Mouse (Mus musculus) spleen, adult 2 months (tissue): ENCODE data around the gene Mrln. TPM values are rescaled to one million over a fixed set of nuclear protein-coding genes. Genes with fewer than 3 reads are reported as not detected.

ENCODE experiments used
- DNase-seq, 2 experiments: peaks; one replicate each; pipeline versions ENCODE4 v3.0.0 to v3.0.0-alpha.2; 2012 to 2021; ENCODE audit warnings: low spot score in 2 of 2, low read depth in 1 of 2
- H3K27ac ChIP-seq: fragments of 200-500 bp; 2 replicates; pipeline ENCODE4 v1.5.1; 2012; ENCODE audit warnings: low read length, inconsistent platforms; ENCODE audit not compliant: insufficient read depth
- H3K27me3 ChIP-seq: fragments of 200-500 bp; 2 replicates; pipeline ENCODE4 v1.6.1; 2012; ENCODE audit warnings: mild to moderate bottlenecking, moderate library complexity, low read length, inconsistent platforms; ENCODE audit not compliant: control insufficient read depth, insufficient read depth
- H3K36me3 ChIP-seq: fragments of 200-500 bp; 2 replicates; pipeline ENCODE4 v1.6.1; 2012; ENCODE audit warnings: mild to moderate bottlenecking, low read length, inconsistent platforms; ENCODE audit not compliant: control insufficient read depth, insufficient read depth
- H3K4me1 ChIP-seq: fragments of 200-500 bp; 2 replicates; pipeline ENCODE4 v1.6.1; 2011; ENCODE audit warnings: inconsistent platforms; ENCODE audit not compliant: control insufficient read depth, insufficient read depth, insufficient read length
- H3K4me3 ChIP-seq: fragments of 200-500 bp; 2 replicates; pipeline ENCODE4 v1.5.1; 2011; ENCODE audit warnings: mild to moderate bottlenecking, inconsistent platforms; ENCODE audit not compliant: insufficient read depth, insufficient read length; ENCODE audit errors: extremely low read depth
- CTCF ChIP-seq: fragments of 200-500 bp; IDR thresholded peaks from 2 replicates; pipeline ENCODE4 v1.5.1; 2011; ENCODE audit warnings: mild to moderate bottlenecking, inconsistent platforms; ENCODE audit not compliant: insufficient read depth, insufficient read length, insufficient replicate concordance; ENCODE audit errors: extremely low read depth
- POLR2A ChIP-seq: fragments of 200-500 bp; IDR thresholded peaks from 2 replicates; pipeline ENCODE4 v1.6.1; 2011; ENCODE audit warnings: low read depth, low read length, inconsistent platforms
- WGBS: fragments of 180-500 bp; shearing (Covaris S2); methylation state at CpG from one replicate; pipeline ENCODE4 v1.1.7; 2018; 5-methylcytosine and 5-hydroxymethylcytosine counted together
- polyA plus RNA-seq: library from polyadenylated mRNA; depleted of rRNA; stranded (reverse); fragments of >200 nt; gene quantifications from 2 replicates; pipeline ENCODE4 v1.2.3, GENCODE M21; 2012

Gene Mrln
- polyA plus RNA-seq, 1 experiment = not detected

- no peak overlapping the region for H3K27ac ChIP-seq
- TF ChIP-seq POLR2A (no peak), CTCF (no peak)
- no peaks in the 10 kb centered on the region for H3K36me3 ChIP-seq
- no peaks in the 10 kb centered on the region for H3K4me1 ChIP-seq
- WGBS = 82% methylated on average over 4 of the region's 4 CpGs
- 0 out of 2 replicates have a peak, but pooled peaks cover 1% of the 10 kb centered on the region for H3K27me3 ChIP-seq
- H3K4me3 ChIP-seq = no peak overlapping the region
- DNase-seq = no peak
Measured at GRCm38 (mm10) chr10:70250354-70250753, 45.9 kb downstream of the Mrln start.

DNA sequence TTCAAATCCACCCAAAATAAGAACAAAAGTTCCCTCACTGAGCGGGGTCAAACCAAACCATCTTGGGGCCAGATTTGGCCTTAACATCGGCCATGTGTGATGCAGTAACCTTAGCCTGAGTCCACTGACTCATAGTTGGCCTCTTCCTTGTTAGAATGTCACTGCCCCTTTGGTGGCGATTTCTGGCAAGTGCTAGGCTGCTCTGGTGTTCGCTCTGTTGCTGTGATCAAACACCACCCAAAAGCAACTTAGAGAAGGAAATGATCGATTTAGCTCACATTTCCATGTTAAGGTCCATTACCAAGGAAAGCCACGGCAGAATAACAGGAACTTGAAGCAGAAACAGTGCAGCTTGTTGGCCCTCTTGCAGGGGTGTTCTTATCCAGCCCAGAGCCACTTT is 46.3 kb downstream of the Mrln start:
- WGBS = 74% methylated on average over 6 of the region's 6 CpGs
- TF ChIP-seq POLR2A (no peak), CTCF (no peak)
- H3K27me3 ChIP-seq = no peaks in the 10 kb centered on the region
- no peak for DNase-seq
- H3K36me3 ChIP-seq = no peaks in the 10 kb centered on the region
- H3K4me3 ChIP-seq = no peak overlapping the region
- H3K4me1 ChIP-seq = no peaks in the 10 kb centered on the region
- no peak overlapping the region for H3K27ac ChIP-seq

DNA sequence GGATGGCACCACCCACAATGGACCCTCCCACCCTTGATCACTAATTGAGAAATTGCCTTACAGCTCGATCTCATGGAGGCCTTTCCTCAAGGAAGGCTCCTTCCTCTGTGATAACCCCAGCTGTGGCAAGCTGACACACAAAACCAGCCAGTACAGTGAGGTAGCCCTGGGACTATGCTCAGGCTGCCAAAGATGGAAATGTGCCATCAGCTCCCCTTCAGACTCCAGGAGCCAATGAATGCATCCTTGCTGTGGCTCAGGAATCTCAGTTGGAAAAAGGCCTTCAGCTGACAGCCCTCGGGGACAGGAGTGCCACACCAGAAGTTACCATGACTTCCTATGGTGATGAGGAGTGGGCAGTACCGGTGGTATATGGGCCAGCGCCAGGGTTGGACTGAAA is 50.2 kb downstream of the Mrln start:
- Histone ChIP-seq H3K4me1 (no peaks in the 10 kb centered on the region), H3K4me3 (no peak overlapping the region), H3K27ac (no peak overlapping the region), H3K36me3 (no peaks in the 10 kb centered on the region), H3K27me3 (no peaks in the 10 kb centered on the region)
- WGBS = 79% methylated on average over 4 of the region's 4 CpGs
- TF ChIP-seq POLR2A (no peak), CTCF (no peak)
- DNase-seq = no peak

DNA sequence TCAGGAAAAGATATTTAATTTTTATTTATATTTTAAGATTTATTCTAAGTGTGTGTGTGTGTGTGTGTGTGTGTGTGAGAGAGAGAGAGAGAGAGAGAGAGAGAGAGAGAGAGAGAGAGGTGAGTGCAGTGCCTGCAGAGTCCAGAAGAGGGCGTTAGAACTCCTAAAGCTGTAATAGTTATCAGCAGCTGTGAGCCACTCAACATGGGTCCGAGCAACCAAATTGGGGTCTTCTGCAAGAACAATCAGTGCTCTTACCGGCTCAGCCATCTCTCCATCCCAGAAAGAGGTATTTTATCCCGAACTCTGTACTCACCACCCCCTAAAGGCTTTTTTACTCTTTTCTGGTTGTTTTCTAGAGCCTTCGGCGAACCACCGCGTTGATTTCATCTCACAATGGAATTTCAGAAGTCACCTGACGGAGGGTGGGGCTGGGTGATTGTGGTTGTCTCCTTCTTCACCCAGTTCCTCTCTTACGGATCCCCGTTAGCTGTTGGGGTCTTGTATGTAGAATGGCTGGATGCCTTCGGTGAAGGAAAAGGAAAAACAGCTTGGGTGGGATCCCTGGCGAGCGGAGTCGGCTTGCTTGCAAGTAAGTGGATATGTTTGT is 51.2 kb downstream of the Mrln start:
- whole genome bisulfite sequencing = 91% methylated on average over 15 of the region's 15 CpGs

GRCm38 (mm10) chr10:70257029-70257428 is 52.6 kb downstream of the Mrln start:
- no peak overlapping the region for H3K4me3 ChIP-seq
- no peaks in the 10 kb centered on the region for H3K36me3 ChIP-seq
- H3K27me3 ChIP-seq = no peaks in the 10 kb centered on the region
- no peak for TF ChIP-seq CTCF
- no peak for TF ChIP-seq POLR2A
- WGBS = 14% methylated on average over 4 of the region's 4 CpGs
- no peak overlapping the region for H3K27ac ChIP-seq
- H3K4me1 ChIP-seq = no peaks in the 10 kb centered on the region
- DNase-seq = no peak

More for the DNA sequence above, 51.2 kb downstream of the Mrln start:
- Histone ChIP-seq H3K4me1 (no peaks in the 10 kb centered on the region), H3K27me3 (no peaks in the 10 kb centered on the region), H3K4me3 (no peak overlapping the region), H3K36me3 (no peaks in the 10 kb centered on the region), H3K27ac (no peak overlapping the region)
- DNase-seq = no peak
- TF ChIP-seq POLR2A (no peak), CTCF (no peak)

DNA sequence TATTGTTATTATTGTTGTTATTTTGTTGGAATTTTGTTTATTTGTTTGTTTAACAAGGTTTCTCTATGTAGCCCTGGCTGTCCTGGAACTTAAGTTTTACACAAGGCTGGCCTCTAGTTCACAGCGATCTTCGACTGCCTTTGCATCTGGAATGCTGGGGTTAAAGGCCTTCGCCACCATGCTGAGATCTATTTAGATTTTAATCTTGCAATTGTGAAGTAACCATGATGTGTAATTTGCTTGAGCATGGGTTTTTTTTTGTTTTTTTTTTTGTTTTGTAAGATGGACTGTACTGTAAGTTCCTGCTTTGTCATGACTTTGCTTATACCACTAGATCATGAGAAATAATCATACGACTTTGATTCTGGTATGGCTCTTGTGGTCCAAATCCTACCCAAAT is 56.4 kb downstream of the Mrln start:
- H3K4me3 ChIP-seq = no peak overlapping the region
- WGBS = 86% methylated on average over 4 of the region's 4 CpGs
- TF ChIP-seq CTCF = no peak
- no peak for TF ChIP-seq POLR2A

DNA sequence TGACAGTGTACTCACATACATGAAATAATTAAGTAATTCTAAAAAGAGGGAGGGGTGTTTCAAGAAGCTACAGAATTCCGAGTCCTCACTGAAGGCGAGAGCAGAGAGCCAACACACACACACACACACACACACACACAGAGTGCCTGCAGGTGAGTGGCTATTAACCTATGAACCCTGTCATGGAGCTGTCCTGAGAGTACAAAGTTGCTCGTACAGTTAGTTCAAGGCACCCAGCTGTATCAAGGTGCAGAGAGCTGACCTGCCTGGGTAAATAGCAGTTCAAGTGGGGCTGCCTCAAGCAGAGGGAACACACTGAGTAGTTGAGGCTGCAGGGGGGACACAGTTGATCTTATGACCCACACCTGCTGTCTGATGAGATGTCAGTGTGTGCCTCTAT is 57.6 kb downstream of the Mrln start:
- Histone ChIP-seq H3K4me3 (no peak overlapping the region), H3K27me3 (no peaks in the 10 kb centered on the region), H3K36me3 (no peaks in the 10 kb centered on the region), H3K4me1 (no peaks in the 10 kb centered on the region), H3K27ac (no peak overlapping the region)
- no peak for DNase-seq
- TF ChIP-seq CTCF (no peak), POLR2A (no peak)
- 92% methylated on average over 3 of the region's 3 CpGs for whole genome bisulfite sequencing

More for the DNA sequence above, 56.4 kb downstream of the Mrln start:
- Histone ChIP-seq H3K27me3 (no peaks in the 10 kb centered on the region), H3K4me1 (no peaks in the 10 kb centered on the region), H3K27ac (no peak overlapping the region), H3K36me3 (no peaks in the 10 kb centered on the region)
- DNase-seq = no peak
